Mouse (Mus musculus): ENCODE results near the gene Prdm16. TPM values are rescaled to one million over a fixed set of nuclear protein-coding genes. Genes with fewer than 3 reads are reported as not detected.
A peak's percentile ranks its signal among the peaks of the same experiment; 100 is the strongest.

Gene Prdm16
- total RNA-seq, 2 experiments from 2014 or later = 4.0 to 4.7 TPM

DNA sequence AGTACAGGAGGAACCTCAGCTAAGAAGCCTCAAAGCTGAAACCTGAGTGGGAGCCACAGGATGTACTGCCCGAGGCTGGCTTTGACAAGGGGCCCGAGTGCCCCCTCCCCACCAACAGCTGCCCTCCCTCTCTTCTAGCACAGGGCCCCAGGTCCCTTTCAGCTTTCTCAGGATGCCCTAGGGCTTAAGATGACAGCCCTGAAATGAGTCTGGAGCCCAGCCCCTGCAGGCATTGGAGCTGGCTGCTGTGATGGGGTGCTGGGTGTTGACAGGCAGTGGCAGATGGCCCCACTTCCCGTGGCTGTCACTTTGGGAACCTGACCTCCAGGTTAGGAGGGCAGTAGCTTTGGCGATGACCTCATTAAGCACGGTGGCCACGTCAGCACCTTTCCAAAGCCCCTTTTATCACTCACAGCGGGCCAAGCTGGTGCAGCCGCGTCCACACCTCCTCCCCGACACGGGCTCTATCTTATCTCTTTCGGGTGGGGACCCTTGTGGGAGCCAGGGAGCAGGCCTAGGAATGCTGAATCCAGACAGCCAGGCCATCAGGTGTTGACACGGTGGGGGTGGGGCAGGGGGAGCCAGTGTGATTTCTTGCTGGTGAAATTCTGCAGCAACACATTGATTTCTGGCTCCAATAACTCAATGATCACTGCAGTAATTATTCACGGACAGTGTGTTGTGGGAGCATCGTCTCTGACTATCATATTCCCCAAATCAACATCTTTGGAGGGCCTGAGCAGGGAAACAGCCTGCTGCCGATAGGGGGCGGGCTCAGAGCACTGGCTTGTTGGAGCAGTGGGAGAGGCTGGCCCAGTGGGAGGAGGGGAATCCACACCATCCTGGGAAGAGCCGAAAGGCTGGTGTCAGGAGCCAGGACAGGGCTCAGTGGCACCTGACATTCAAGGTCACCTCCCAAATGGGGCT, 243.2 kb downstream of the Prdm16 start:
- DNase-seq (ENCODE audit: low spot score in 2 of 2) = peak in 1 of 2 experiments; percentile 39

DNA sequence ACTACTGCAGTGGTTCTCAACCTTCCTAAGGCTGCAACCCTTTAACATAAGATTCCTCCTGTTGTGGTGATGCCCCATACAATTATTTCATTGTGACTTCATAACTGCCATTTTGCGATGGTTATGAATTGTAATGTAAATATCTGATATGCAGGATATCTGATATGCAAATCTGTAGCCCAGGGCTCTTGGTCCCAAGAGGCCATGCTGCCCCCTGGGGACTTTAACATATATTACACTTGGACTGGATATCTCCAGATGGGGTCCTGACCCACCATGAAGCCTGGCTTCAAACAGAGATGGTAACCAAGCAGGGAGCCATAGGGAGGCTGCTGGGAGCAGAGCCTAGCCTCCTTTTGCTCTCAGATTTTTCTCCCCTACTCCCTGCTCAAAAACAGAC, 244.0 kb downstream of the Prdm16 start:
- DNase-seq (ENCODE audit: low spot score in 2 of 2) = no peak

DNA sequence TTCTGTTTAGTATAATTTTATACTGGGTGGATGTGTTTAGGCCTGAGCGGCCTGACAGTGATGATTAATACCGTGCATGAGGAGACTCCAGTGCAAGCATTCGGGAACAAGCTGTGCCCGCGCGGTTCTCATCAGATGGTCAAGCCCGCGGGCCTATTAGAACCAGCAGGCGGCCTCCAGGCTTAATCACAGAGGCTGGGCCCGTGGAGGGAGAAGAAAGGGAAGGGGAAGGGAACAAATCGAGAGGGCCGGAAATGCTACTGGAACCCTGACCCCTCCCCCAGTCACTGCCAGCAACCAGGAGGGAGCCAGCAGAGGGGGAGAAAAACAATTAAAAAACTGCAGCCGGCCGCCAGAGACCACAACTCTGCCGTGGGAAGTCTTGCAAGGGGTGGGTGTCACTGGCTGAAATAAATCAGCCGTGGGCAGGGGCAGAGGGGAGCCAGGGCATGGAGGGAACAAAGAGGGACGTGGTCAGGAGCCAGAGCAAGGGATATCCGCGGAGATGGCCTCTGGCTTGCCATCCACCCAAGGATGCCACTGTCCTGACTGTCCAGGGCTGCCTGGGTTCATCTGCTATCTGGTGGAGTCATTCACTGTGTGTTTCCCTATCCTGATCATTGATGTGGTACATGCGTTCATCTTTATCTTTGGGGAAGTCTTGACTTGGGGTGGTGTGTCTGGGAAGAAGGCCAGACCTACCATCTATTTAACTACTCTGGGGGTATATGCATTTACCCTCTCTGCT, 246.2 kb downstream of the Prdm16 start:
- DNase-seq (ENCODE audit: low spot score in 2 of 2) = no peak

DNA sequence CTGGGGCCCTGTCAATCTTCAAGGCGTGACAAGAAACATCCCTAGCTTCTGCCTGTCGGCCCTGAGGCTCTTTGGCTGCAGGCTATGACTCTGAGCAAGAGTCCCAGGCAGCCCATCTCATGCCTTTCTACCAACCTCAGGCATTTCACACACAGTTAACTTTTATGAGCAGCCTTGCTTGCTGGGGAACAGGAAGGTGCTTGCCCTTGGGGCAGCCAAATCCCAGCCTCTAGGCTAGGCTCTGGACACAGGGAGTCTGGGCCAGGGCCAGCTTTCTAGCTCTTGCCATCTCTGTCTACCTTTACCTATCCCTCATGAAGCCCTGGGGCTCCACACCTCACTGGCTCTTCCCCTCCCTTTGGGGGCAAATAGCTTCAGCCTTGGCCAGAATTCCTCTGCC, 247.0 kb downstream of the Prdm16 start:
- no peak for DNase-seq (ENCODE audit: low spot score in 2 of 2)

DNA sequence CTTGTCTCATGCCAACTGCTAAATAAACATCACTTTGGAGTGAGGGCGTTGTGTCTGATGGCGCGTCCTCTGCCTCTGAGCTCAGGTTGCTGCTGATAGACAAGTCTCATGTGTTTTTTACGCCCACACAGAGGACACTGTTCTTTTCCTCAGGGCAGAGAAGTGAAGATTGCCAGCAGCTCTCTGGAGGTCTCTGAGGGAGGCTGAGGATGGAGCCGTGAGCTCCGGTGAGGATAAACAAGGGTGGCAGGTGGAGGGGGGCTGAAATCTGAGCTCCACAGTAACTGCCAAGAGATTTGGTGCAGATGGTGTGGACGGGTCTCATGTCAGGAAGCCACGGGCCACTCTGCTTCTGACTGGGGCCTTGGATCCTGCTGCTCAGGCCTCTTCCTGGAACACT, 249.9 kb downstream of the Prdm16 start:
- peak in 1 of 2 experiments; percentile 30 for DNase-seq (ENCODE audit: low spot score in 2 of 2)

DNA sequence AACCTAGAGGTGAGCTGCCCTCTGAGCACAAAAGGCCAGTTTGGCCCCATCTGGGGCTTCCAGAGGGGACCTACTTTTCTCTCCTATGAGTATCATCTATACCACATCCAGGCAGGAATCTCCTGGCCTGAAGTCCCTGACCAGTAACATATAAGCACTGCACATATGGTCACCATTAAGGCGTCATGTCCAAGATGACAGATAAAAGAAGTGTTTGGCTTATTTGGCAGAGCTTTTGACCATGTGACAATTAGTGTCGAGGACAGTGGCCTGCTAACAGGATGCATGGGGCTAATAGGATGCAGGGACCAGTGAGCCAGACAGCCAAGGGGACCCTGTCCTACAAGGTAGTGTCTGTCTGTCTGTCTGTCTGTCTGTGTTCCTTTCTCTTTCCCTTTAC, 250.8 kb downstream of the Prdm16 start:
- DNase-seq (ENCODE audit: low spot score in 2 of 2) = no peak

DNA sequence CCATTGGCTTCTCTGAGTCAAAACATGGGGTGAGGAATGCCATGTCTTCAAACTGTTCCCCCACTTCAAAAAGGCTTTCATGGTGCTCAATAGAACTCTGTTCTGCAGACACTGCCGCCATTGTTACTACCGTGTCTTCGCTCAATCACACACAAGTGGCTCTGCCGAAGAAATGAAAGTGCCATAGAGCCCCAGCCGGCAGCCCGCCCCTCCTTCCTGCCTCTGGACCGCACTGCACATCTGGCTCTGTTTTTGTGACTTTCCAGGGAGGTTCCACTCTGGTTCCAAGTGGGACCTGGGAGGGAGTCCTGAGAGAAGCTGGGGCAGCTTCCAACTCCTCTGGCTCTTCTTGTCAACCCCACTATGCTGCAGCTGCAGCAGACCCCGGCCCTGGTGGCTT, 251.5 kb downstream of the Prdm16 start:
- DNase-seq (ENCODE audit: low spot score in 2 of 2) = no peak

DNA sequence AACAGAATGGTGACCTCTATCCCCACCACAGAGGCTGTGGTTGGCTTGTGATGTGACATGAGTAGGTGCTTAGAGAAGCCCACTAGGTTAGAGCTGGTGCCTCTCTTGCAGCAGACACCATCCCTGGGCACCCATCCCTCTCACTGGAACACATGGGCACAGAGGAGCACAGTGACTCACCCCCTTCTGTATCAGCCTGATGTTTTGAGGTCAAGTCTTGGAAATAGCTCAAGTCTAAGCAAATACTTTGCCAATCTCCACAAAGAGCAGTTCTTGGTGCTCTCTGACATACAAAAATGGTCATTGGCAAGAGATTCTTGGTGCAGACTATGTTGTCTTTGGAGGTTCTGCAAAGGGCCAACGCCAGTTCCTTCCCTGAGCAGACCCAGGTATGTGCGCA, 257.8 kb downstream of the Prdm16 start:
- DNase-seq (ENCODE audit: low spot score in 2 of 2) = no peak

DNA sequence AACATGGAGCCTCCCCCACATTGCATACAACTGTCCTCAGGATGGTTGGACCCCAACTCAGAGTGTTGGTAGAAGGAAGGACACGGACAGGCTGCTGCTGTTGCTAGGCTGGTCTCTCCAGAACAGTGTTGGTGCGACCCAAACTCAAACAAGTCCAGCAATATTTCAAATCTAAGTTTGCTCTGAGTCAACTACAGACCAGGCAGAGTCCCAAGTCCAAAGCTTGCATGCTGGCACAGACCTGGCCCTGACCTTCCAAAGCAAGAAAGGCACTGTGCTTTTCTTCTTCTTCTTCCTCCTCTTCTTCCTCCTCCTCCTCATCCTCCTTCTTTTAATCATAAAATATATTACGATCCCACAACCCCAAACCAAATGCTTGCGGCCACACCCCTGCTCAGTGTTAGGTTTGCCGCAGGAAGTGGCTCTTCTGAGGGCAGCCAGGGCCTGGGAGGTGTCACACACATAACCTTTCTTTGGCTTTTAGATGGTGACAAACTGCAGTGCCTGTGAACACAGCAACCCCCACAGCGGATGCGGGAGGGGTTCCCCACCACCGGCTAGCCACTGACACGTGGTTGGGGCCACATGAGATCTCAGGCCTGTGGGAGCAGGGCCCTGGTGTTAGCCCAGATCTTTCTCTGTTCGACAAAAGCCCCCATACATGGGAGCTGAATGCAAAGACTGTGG, 260.6 kb downstream of the Prdm16 start:
- no peak for DNase-seq (ENCODE audit: low spot score in 2 of 2)

DNA sequence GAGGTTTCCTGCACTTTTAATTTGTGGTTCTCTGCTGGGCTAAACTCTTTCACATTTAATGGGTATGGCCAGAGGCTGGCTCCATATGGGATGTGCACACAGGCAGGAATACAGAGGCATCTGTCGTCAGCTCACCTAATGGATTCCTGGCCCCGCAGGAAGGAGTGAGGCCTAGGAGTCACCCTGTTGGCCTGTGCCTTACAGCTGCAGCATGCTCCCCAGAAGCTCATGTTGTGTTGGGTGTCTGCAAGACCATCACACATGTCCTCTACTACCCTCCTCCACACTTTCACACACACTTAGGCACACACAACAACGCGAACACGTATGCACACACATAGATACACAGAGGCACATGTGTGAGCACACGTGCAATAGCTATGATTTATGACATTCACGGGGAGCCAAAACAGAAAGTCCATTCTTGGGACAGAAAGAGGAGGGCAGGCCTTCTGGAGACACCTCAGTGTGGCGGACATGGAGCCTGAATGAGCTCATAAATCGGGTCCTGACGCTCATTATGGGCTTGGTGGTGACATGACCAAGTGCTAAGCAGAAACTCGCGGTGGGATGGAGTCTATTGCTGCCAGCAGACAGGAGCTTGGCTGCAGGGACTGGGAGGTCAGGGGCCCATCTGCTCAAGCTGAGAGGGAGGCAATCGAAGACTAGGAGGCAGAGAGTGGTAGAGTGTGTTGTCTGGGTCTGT, 265.0 kb downstream of the Prdm16 start:
- DNase-seq (ENCODE audit: low spot score in 2 of 2) = no peak

DNA sequence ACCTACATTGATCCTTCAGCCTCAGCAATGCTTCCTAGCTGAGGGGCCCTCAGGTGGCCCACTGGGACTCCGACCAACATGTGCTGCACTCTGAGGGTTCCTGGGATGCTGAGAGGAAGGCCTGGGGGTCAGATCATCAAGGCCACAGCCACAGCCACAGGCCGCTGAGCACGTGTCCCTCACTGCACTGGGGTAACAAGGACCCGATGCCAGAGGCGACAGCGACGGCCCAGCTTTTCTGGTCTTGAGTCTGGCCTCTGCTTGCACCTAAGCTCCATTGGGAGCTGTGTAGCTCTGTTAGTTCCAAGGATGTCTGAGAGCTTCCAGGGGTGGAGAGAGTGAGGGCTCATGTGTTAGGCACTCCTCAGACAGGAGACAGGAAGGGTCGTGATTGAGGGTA, 265.8 kb downstream of the Prdm16 start:
- DNase-seq (ENCODE audit: low spot score in 2 of 2) = no peak

DNA sequence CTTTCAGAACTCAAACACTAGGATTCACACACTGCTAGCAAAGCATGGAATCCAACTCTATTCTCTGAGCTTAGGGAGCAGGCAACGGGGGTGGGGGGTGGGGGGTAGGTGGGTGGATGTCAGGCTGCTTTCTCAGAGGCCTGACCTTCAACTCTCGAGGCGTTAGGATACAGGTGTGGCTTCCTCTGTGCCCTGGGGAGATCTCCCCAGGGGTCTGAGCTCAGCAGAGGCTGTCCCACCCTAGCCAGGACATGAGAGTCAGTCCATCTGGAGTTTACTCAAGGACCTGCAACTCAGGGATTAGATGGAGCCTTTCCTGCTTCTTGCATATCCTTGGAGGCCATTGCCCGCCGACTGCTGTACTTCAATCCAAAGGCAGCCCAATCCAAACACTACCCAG, 267.6 kb downstream of the Prdm16 start:
- DNase-seq (ENCODE audit: low spot score in 2 of 2) = no peak

DNA sequence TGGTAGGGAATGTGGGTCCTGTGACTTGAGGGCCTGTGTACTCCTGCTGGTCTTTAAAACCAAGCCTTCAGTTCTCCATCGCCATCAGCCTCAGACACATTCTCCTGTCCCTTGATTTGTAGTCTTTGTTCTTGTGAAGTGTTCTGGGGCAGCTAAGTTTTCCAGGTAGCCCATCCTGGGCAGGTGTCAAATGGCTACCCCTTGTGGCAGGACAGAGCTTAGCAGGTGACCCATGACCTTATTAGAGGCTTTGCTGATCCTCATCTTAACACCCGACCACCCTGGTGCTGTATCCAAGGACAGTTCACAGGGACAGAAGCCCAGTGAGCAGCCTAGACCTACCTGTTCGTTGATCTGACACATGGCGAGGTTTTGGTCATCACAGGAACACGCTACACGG, 269.8 kb downstream of the Prdm16 start:
- no peak for DNase-seq (ENCODE audit: low spot score in 2 of 2)

DNA sequence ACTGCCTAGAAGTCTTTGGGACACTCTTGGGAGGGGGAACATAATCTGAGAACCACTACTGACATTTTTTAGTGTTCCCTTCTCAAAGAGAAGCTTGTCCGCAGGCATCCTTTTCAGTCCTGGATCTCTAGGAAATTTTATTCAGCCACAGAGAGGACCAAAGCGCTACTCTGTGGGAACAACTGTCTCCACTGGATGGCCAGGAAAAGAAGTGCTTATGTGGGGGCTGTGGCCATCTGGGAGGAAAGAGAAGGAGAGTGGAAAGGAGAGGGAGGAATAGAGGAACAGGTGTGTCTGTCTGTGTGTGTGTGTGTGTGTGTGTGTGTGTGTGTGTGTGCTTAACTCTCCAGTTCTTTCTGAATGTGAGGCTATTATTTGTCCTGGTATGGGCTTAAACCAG, 271.9 kb downstream of the Prdm16 start:
- no peak for DNase-seq (ENCODE audit: low spot score in 2 of 2)

DNA sequence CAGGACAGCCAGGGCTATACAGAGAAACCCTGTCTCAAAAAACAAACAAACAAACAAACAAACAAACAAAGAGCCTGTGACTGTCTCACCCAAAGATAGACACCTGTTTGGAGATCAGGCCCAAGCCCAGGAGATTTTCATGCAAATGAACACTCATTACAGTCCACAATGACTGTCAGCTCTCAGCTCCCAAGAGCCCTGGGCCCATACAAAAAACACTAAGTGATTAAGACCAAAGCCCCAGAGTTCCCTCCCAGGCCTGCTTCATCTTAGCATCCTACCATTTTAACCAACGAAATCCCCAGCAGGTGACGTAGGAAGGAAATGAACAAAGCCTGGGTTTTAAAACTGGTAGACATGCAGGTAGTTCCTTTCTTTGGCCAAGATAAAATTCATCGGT, 275.8 kb downstream of the Prdm16 start:
- no peak for DNase-seq (ENCODE audit: low spot score in 2 of 2)

DNA sequence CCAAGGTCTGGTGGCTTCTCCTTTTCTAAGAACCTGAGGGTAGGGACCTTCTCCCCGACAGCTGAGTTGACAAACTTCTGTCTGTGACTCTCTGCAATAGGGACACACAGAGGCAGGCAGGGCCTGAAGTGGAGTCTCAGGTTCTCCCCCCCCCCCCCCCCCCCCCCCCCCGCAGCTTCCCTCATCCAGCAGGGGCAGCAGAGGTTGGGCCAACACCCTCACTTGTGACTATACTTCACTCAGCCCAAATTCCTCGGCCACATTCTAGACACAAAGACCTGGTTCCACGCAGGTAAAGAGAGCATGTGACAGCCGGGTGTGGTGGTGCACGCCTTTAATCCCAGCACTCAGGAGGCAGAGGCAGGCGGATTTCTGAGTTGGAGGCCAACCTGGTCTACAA, 276.2 kb downstream of the Prdm16 start:
- DNase-seq (ENCODE audit: low spot score in 2 of 2) = no peak

DNA sequence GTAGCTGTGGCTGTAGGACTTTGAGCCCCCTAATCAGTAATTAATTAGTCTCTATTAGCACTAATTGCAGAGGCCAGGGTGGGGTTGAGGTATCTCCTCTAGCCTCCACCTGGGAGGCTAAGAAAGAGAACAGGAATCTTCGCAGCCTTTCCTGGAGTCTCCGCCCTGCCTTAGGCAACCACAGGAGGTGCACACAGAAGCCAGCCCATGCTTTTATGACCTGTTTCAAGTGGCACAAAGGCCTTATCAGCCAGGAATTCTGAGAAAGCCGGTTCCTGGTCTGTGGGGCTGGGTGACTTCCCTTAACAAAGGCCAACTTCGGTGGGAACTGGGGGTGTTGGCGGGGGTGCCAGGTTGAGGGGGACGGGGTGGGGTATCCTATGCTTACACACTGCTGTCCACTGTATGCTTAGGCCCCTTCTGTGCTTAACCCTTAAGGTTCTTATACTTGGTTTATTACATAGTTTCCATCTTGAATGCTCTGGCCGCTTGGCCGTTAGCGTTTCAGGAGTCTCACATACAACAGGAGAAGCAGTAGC, 276.8 kb downstream of the Prdm16 start:
- no peak for DNase-seq (ENCODE audit: low spot score in 2 of 2)

DNA sequence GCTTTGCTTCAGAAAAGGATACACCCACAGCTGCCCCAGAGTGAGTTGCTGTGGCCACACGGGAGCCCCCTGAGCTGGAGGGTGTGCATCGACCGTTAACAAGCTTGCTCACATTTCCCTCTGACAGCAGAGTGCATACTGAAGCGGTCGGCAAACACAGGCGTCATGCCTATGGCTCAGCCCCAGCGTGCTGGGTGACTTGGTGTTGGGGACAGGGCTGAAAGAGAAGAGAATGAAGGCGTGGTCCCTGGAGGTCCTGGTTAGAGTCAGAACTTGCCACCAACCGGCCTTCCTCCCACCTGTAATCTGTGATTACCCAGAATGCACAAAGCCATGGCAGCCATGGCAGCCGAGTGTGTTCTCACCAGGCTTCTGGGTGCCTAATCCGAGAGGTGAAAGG, 277.9 kb downstream of the Prdm16 start:
- no peak for DNase-seq (ENCODE audit: low spot score in 2 of 2)

DNA sequence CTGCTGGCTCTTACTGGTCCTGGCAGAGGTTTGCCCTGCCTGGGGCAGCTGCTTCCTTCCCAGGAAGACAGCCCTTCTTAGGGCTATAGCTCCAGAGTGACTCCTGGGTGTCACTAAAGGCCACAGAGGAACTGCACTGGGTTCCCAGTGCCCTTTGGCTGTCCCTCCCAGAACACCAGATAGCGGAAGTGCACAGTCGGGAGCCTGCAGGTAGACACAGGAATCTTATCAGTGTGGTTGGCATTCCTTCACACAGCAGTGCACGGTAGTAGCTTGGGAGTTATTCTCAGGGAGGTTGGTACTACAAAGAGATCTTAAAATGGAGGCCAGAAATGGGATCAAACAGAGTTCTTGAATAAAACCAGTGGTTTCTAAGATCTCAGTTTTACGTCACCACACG, 278.3 kb downstream of the Prdm16 start:
- no peak for DNase-seq (ENCODE audit: low spot score in 2 of 2)

DNA sequence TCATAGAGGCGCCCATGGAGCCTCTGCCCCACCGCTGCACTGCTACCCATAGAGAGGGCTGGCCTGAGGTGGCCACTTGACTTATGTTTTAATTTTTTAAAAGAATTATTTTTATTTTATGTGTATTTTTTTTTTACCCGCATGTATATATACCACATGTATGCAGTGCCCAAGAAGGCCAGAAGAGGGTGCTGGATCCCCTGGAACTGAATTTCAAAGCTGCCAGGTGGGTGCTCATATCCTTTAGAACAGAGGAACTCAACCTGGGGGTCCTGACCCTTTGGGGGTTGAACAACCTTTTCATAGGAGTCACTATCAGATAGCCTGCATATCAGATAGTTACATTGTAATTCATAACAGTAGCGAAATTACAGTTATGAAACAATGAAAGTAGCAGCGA, 281.3 kb downstream of the Prdm16 start:
- no peak for DNase-seq (ENCODE audit: low spot score in 2 of 2)

DNA sequence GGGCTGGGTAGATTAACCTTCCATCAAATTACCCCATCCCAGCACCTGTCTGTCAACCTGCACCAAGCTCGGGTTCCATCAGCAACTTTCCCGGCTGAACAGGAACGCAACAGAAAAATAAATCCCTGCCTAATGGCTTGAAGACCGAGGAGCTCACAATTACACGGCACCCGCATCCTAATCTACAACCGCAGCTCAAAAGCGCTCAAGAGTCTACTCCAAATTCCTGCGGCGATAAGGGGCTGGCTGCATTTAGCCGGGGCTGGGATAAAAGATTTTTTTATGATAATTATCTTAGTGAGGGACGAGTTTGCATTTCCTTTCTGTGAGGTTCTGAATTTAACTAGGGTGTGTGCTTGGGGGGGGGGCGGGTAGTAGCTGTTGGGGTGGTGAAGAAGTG, 284.4 kb downstream of the Prdm16 start:
- DNase-seq (ENCODE audit: low spot score in 2 of 2) = no peak

All from gastrocnemius, postnatal 4 days (tissue).